Mouse (Mus musculus) cerebellum, postnatal 14 days (tissue): ENCODE results near the gene Syngr1.

ENCODE experiments used
- DNase-seq, 2 experiments: peaks; one replicate each; pipeline ENCODE4 v3.0.0; 2021; ENCODE audit warnings: mixed read lengths in 2 of 2

Syngr1 gene

DNA sequence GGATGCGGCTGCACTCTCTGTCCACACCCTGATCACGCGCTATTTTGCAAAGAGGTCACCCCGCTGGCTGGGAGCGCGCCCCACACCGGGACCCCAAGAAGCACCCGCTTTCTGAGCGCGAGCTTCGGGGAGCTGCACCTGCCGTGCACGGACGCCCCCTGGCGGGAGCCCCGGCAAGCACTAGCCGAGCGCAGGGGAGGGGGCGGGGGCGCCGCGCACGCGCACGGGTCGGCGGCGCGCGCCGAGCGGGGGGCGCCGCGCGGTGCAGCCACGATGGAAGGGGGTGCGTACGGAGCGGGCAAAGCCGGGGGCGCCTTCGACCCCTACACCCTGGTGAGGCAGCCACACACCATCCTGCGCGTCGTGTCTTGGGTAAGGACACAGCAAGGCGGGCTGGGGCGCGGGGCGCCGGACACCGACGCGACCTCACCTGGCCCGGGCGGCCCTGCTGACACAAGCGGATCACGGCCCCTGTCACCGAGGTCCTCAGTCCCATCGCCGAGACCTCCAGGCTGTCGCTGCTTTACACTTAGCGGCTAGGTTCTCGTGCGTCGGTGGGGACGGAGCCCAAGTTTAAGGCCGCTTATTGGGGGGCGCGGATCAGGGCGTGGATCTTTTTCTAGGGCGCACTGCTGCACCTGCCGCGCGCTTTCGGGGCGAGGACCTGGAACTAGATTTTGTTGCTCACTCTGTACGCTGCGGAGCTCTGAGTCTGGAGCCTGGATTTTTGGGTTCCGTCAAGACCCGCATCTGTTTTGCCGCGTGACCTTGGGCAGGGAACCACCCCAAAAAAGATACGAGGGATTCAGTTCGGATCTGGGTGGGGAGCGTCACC lies at the start of gene Syngr1, which contains the start of gene Rpl3:
TSS of gene Syngr1 (plus strand) at position 214 of the 835 bp plus-strand sequence.
TSS of gene Rpl3 (minus strand) at position 748 of the 835 bp plus-strand sequence.
- DNase-seq: peak; percentile 93 to 95

DNA sequence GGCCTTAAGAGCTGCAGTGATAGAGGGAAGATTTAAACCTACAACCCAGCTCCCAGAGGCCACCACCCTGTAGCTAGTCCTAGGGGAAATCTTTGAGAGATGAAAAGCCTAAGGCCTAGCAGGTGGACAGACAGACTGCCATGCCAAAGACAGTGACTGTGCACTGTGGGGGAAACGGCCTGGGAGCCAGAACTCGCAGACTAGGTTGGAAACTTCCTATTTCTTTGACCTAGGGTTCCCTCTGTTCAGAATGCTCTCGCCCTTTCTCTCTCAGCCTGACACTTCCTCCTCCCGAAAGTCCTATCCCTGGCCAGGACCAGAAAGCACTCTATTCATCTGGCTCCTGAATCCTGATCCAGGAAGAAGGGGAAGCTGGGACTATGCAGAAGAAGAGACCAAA lies 49.0 kb upstream of the Syngr1 start:
- DNase-seq: no peak

DNA sequence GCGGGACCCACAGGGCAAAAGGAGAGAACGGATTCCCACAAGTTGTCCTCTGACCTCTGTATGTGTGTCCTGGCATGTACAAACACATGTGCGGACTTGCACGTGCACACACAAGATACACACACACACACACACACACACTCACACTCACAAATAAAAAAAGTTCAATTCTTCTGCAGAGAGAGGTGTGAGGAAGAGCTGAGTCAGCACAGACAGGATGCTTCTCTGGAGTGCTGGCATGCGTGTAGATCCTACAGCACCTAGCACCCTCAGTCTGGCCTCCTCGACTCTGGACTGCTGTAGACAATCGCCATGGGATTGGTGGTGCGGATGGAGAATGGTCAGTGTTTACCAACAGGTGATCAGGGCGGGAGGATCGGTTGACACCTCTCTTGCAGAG lies 46.9 kb upstream of the Syngr1 start:
- DNase-seq: no peak

DNA sequence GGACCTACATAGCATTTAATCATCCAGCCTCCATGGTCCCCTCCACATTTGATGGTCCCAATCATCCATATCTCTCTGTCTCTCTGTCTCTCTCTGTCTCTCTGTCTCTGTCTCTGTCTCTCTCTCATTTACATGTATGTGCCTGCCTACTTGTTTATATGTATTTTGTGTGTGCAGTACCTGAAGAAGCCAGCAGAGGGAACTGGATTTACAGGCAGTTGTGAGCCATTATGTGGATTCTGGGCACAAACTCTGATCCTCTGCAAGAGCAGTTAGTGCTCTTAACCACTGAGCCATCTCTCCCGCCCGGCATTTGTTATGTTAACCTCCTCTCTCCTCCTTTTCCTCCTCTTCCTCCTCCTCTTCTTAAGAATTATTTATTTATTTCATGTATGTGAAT lies 45.4 kb upstream of the Syngr1 start:
- no peak for DNase-seq

DNA sequence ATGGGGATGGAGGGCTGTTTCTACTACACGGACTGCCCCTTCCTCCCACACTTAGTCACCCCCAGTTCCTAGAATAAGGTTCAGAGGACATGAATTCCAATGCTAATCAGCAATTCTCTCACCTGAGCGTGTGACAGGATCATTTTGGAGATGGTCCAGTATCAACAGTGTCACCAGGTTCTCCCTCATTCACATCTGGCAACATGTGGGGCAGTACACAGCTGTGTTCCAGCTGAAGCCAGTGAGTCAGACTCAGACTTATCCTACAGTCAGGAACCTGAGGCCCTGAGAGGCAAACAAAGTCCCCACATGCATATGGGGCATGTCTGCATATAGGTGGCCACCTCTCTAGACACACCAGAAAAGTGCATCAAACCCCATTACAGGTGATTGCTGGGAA lies 43.9 kb upstream of the Syngr1 start:
- DNase-seq: no peak

DNA sequence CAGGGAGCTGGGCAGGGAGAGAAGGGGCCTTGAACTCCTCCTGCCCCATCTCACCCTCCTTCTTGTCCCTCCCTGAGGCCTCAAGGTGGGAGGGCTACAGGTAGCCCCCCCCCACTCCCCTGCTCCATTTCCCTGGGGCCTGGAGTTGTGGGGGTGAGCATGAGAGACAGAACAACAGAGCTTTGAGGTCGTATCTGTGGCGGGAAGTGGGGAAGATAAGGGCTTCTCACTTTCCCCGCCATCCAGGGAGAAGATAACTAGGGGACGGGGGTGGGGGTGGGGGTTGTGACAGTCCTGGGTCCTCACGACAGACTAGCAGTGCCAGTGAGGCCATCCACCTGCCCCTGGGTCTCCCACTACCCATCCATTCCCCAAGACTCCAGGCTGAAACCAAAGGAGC lies 43.2 kb upstream of the Syngr1 start:
- no peak for DNase-seq

DNA sequence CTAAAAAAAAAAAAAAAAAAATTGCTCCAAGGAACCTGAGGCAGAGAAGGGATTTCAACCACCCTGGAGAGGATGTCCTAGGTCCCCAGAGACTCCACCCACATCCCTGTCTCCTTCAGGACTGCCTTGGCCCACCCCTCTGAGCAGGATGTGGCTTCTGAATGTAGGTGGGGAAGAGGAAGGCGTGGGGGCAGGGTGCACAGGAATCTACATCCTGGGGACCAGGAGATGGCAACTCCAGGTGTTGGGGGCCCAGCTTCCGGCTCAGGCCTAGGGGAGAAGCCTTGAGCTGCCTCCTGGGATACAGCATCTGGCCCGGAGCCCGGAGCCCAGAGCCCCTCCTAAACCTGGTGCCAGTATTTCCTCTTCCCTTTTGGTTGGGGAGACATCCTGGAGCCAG lies 41.0 kb upstream of the Syngr1 start:
- DNase-seq: no peak

DNA sequence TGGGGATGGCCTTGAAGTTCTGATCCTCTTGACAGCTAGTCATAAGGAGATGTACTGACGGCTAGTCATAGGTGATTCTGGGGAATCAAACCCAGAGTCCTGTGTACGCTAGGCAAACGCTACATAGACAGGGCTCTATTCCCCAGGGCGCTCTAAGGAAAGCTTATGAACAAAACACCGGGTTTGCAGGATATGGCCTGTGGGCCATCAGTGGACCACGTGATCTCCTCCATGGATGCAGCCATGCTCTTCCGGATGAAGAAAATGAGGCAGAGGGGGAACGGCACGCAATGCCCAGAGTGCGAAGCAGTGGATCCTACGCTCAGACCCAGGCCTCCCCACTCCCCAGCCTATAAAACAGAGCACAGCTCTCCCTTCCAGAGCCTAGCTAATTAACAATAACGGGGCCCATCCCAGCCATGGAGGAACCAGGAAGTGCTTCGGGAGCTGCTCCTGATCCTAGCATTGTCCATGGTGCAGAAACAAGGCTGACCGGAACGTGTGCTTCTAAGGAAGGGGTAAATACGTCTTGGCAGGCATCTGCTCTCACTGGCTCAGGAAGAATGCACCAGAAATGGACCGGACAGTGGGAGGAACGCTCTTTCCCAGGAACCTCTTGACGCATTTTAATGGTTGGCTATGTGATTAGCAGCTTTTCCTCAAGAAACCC lies 39.9 kb upstream of the Syngr1 start:
- no peak for DNase-seq

DNA sequence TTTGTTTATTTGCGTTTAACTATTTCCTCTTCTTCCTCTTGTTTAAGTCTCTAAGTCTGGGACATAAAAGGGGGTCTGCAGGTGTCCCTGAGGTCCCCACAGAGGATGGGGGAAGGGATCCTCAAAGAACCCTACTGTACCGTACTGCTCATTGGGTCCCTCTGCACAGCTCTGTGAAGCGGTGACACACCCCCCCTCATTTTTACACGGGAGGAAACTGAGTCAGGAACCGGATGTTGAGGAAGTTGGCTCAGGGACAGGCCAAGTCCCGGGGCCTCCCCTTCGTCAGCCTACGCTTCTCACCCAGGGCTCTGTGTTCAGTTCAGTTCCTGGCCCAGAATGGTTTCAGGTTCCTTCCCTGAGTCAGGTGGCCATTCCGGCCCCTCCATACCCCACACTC lies 39.4 kb upstream of the Syngr1 start:
- no peak for DNase-seq

DNA sequence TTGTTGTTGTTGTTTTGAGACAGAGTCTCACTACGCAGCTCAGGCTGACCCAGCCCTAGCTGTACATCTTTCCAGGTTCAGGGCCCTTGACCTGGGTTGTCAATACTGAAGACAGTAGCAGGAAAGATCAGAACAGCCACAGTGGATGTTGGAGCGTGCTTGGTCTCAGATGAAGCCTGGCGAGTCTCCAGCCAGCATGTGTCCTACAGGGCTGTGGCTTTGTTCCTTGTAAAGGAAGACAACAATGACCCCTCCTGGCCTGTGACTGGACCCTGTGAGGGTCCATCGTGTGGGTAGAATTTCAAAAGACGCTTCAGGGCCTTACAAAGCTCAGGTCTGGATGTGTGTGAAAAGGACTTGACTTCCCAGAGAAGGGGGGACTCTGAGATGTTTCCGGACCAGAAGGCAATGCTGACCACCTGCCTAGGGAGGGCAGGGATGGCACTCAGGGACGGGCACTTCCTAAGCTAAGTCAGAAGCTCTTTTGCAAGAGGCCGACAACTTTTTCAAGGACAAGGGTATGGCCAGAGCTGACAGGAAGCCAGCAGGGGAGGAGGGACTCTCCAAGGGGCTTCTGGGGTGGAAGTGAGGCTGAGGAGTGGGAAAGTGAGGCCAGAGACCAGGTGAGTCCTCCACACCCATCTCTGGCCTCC lies 37.6 kb upstream of the Syngr1 start:
- peak in 1 of 2 experiments; percentile 45 for DNase-seq

DNA sequence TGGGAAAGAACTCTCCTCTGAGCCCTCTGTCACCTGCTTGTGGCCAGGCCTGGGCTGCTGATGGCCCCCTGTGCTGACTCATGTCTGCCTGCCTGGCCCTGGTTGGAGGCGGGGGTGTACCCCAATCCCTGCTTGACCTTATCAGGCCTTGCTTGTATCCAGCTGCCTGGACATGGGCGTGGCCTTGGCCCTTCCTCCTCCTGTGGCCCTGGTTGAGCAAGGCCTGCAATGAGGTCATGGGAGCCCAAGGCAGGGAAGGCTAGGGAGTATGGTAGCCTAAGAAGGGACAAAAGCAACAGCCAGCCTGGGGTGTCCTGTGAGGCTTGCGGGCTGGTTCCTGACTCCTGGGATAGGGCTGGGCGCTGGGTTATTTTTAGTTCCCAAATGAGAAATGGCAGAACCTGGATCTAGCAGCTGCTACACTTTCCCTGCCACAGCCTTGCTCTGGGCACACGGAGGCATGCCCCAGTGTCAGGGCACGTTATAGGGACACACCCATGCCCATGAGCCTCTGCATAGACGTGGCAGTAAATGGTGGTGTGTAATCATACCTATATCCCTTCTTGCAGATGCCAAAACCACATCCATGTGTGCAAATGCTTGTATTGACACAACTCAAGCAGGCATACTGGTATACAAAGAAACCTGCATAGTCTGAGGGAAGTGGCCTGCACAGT lies 37.0 kb upstream of the Syngr1 start:
- no peak for DNase-seq

DNA sequence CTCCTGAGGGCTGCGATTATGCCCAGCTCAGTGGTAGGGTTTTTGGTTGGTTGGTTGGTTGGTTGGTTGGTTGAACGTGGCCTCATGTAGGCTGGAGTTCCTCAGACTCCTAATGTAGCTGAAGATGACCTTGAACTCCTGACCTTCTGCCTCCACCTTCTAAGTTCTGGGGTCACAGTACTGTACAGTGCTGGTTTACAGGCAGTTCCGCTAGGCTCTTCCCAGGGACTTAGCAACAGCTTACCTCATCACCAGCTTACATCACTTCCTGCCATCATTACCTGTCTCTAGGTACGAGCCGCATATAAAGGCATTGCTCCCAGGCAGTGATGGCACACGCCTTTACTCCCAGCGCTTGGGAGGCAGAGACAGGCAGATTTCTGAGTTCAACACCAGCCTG lies 33.0 kb upstream of the Syngr1 start:
- no peak for DNase-seq

DNA sequence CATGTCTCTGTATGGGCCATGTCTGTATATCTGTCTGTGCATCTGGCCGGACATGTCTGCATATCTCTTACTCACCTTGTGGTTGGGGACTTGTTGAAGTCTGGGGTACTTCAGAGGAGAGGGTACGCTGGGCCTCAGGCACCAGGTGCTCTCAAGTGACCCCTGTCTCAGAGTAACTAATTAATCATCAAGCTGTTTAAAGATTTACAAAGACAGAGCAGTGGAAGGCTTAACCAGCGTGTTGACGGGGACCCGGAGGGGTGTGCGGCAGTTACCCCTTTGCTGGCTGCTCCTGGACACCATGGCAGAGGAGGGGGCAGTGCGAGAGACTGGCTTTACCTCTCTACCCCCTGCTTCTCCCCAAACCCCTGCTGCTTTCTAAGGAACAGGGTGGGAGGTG lies 31.5 kb upstream of the Syngr1 start:
- DNase-seq: no peak

DNA sequence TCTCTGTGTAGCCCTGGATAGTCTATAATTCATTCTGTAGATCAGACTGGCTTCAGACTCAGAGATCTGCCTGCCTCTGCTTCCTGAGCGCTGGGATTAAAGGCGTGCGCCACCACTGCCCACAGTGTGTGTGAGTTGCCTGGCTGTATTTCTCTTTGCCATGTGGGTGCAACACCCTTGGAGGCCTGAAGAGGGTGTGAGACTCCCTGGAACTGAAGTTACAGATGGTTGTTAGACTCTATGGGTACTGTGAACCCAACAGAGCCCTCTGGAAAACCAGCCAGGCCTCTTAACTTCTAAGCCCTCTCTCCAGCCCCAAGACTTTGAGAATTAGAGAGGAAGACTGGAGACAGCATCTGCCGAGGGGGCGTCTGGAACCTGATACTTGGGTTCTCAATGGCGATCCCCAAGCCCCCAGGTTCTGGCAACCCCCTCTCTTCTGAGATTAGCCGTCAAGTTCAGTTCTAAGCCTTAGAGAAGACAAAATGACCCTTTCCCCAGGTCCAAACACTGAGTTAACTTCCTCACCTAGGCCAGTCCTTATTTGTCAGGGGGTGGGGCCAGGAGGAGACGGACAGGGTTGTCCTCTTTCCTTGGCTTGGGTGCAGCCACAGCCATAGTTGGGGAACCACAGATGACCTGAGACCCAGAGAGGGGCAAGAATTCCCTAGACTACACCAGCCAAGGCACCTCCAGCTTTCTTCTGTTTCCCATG lies 30.6 kb upstream of the Syngr1 start:
- no peak for DNase-seq

DNA sequence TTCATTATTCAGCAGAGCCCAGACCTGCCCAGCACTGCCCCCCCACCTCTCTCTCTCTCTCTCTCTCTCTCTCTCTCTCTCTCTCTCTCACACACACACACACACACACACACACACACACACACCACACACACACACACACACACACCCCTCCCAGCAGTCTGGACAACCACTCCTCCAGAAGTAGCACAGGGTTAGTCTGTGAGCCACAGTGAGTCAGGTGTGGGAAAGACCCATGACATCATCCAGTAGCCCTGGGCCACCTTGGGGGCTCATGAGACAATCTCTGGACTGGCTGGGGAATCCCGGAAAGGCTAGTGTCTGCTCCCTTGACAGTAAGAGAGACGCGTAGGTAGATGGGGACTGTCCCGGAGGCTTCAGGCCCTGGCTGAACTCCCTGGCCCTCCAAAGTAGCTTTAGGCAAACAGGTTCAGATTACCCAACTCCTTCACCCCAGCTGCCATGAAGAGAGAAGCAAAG lies 30.0 kb upstream of the Syngr1 start:
- DNase-seq: no peak

DNA sequence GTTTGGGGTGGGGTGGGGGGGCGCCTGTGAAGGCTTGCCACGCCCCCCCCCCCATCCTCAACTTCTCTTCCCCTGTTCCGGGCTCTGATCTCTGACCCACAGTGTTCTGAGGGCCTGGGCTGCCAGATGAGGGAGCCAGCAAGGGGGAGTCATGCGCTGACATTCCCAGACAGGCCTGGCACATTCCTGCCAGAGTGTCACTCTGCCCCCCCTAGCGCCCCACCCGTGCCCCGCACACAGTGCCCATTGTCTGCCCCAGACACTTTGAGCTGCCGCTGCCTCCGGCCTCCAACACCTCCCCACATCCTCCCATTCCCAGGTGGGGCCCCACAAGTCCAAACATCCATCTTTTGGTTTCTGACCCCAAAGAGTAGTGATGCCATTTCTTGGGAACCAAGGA lies 28.8 kb upstream of the Syngr1 start:
- no peak for DNase-seq

DNA sequence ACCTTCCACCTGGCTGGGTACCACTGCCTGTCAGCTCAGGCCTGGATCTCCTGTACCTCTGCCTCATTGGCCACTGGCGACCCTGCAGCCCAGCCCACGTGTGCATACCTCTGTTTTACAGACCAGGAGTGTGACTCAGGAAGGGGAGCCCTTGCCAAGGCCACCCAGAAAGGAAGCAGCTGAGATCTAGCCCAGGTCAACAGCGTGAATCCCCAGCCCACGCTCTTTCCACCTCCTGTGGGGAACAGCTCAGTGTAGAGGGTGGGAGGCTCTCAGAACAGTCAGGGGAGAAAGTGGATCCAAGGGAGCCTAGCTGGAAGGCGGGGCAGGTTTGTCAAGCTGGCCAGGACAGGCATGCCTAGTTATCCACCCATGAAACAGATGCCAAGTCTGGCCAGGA lies 28.3 kb upstream of the Syngr1 start:
- DNase-seq: no peak

DNA sequence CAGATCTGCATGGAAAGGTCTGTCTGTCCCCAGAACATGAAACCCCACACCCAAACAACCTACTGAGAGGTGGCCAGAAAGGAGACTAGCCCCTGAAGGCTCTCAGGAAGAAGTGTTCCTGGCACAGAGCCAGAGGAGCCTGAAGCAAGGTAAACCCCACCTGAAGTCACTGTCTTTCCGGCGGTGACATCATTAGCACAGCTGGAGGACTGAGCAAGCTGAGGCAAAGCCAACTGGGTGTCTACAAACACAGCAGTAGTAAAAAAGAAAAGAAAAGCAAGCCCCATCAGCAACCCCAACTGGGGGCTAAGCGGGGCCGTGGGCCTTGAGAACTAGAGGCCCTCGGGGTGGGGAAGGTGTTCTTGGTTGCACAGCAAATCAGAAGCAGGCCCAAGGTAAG lies 26.2 kb upstream of the Syngr1 start:
- no peak for DNase-seq

DNA sequence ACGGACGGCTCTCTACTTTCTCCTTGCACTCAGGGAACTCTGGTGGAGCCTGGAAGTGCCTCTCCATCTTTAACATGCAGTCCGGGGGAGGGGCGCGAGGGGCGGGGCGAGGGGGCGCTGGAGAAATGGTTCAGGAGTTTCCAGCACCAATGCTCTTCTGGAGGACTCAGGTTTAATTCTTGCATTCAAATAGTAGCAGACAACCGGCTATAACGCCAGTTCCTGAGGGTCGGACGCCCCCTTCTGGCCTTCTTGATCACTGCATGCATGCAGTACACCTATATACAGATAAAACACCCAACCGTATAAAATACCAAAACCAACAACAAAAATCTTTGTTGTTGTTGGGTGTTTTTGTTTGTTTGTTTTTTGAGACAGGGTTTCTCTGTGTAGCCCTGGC lies 25.7 kb upstream of the Syngr1 start:
- peak in 1 of 2 experiments; percentile 68 for DNase-seq

DNA sequence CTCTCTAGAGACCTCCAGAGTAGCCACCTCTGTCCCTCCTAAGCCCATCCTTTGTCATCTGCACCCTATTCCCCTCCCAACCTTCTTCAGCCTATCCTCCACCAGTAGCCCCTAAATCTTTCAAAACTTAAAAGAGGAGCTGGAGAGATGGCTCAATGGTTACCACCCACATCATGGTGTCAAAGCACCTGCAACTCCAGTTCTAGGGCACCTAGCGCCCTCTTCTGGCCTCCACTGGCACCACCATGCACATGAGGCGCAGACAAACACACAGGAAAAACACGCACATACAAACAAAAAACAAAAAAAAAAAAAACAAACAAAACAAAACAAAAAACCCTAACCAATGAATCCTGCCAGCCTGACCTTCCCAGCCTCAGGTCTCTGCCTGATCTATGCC lies 24.6 kb upstream of the Syngr1 start:
- peak in 1 of 2 experiments; percentile 61 for DNase-seq

DNA sequence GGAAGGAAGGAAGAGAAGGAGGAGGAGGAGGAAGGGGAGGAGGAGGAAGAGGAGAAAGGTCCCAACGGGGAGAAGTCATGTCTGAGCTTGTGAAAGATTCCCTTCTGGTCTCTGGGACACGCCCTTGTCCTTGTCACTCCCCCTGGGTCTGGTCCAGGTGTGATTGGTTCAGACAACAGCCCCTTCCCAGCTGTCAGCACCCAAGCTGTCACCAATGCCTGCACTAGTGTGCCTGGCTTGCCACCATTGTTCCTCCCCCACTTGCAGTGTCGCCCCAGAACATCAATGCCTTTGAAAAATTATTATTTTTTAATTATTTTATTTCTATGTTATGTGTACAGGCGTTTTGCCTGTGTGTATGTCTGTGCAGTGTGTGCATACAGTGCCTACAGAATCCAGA lies 22.0 kb upstream of the Syngr1 start:
- DNase-seq: no peak

DNA sequence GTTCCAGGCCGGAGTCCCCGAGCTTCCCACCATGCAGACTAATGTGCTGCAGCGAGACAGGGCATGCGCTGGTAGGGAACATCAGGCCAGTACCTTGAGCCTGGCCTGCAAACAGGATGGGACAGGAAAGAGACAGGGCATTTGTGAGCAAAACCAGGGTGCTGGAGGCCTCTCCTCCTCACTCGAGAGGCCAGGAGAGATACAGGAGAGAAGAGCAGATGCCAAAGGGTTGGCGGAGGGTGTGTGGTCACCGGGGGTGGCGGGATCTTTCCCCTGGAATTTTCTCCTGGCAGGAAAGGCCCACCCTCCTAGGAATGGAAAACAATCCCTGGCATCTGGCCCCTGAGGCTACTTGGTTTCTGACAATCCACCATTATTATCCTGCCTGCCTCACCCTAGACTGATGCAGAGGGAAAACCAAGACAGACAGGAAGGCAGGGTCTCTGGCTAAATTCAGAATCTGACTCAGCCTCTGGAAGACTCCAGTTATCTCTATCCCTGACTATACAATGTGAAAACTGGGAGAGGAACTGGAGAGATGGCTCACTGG lies 21.0 kb upstream of the Syngr1 start:
- DNase-seq: no peak
